Mouse (Mus musculus) kidney, embryonic 16.5 days (tissue): ENCODE measurements around the gene Rapgef4. TPM values are rescaled to one million over a fixed set of nuclear protein-coding genes. Genes with fewer than 3 reads are reported as not detected.

Source experiments
- ATAC-seq: fragments of 200-750 bp; cut with Nextera tagmentation; 2 replicates; pipeline ENCODE4 v1.8.0; 2017; ENCODE audit warnings: moderate TSS enrichment; ENCODE audit not compliant: low FRiP score, low TSS enrichment
- H3K27ac ChIP-seq: fragments of 300-500 bp; sonication (generic); 2 replicates; pipeline ENCODE4 v1.5.1; 2014; ENCODE audit warnings: low read length
- H3K27me3 ChIP-seq: fragments of 300-500 bp; sonication (generic); 2 replicates; pipeline ENCODE4 v1.6.1; 2014; ENCODE audit warnings: low read length, control low read depth, mixed read lengths; ENCODE audit not compliant: insufficient read depth
- H3K36me3 ChIP-seq: fragments of 300-500 bp; sonication (generic); 2 replicates; pipeline ENCODE4 v1.6.1; 2014; ENCODE audit warnings: low read length, control low read depth, mixed read lengths; ENCODE audit not compliant: insufficient read depth
- H3K4me1 ChIP-seq: fragments of 300-500 bp; sonication (generic); 2 replicates; pipeline ENCODE4 v1.6.1; 2014; ENCODE audit warnings: low read length, control low read depth, mixed read lengths; ENCODE audit not compliant: insufficient read depth
- H3K4me2 ChIP-seq: fragments of 300-500 bp; sonication (generic); replicated peaks from 2 replicates; pipeline ENCODE4 v1.6.1; 2014; ENCODE audit warnings: low read depth, low read length
- H3K4me3 ChIP-seq: fragments of 300-500 bp; sonication (generic); 2 replicates; pipeline ENCODE4 v1.5.1; 2014; ENCODE audit warnings: mild to moderate bottlenecking, low read length
- H3K9ac ChIP-seq: fragments of 300-500 bp; sonication (generic); replicated peaks from 2 replicates; pipeline ENCODE4 v1.6.1; 2014; ENCODE audit warnings: low read length
- H3K9me3 ChIP-seq: fragments of 300-500 bp; sonication (generic); 2 replicates; pipeline ENCODE4 v1.6.1; 2016; ENCODE audit warnings: low read length, control low read depth
- WGBS: fragments of 180-500 bp; shearing (Covaris S2); extraction: QIAGEN DNeasy Blood & Tissue Kit; methylation state at CpG from one replicate; pipeline ENCODE4 v1.1.7; 2014; 5-methylcytosine and 5-hydroxymethylcytosine counted together
- polyA plus RNA-seq: library from polyadenylated mRNA; unstranded; fragments of >200 nt; fragmentation: Nextera tagmentation; extraction: Ambion mirVana; gene quantifications from 2 replicates; pipeline ENCODE4 v1.2.1, GENCODE M21; 2015

Rapgef4 gene
- polyA plus RNA-seq, 1 experiment from 2014 or later, result 6.9 TPM

DNA sequence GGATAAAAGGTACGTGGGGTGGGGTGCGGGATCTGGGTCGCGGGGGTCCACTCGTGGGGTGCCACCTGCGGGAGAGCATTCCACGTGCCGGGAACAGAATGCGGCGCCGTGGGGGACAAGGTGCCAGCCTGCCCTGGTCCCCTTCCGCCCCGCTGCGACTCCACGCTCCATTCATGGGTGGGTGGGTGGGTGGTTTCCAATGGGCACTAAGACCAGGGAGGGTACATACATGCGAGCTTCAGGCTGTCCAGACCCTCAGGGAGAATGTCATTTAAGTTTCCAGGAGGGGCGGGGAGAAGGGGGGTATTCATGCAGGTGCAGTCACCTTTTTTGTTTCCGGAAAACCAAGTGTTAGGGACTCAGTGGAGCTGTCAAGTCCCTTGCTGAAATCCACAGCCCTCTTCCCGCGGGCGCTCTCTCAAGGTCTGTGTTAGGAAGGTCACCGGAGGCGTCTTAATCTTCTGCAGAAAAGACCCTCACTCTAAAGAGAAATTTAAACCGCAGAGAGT is 357 bp downstream of the Rapgef4 start:
- 0 out of 2 replicates have a peak, but pooled peaks have one; percentile 10 for ATAC-seq
- H3K4me1 ChIP-seq, result peaks cover 13% of the 10 kb centered on the region; the same call in 1 of the 2 replicates
- no peaks in the 10 kb centered on the region for H3K9me3 ChIP-seq
- peak overlapping the region; percentile 77 for H3K9ac ChIP-seq
- H3K4me2 ChIP-seq, result peak overlapping the region; percentile 100
- H3K36me3 ChIP-seq, result no peaks in the 10 kb centered on the region
- WGBS, result 10% methylated on average over 24 of the region's 24 CpGs
- H3K27ac ChIP-seq, result no peak overlapping the region
- H3K27me3 ChIP-seq, result peaks cover 10% of the 10 kb centered on the region; the same call in 1 of the 2 replicates
- peak overlapping the region; percentile 69 for H3K4me3 ChIP-seq

DNA sequence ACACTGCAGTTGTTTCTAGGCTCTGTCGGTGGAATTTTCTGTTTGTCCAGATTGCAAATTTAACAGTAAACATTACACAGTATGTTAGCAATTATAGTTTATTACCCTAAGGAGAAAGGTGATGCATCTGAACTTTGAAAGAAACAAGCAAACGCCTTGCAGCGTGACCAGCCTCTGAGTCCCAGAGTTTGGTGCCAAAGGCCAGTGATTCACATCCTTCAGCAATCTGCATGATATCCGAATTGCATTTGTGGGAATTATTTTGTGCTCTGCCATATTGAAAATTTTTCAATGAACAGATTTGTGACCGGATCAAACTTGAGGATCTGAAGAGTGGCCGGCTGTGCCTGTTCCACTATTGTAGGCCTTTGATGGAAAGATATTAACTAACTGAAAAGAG is 856 bp downstream of the Rapgef4 start:
- Histone ChIP-seq H3K27me3 (peaks cover 10% of the 10 kb centered on the region; the same call in 1 of the 2 replicates), H3K27ac (no peak overlapping the region), H3K4me1 (peaks cover 15% of the 10 kb centered on the region; the same call in 1 of the 2 replicates), H3K4me2 (peak overlapping the region; percentile 100), H3K9ac (no peak overlapping the region; the same call in 1 of the 2 replicates), H3K4me3 (peak overlapping the region; percentile 69), H3K36me3 (no peaks in the 10 kb centered on the region), H3K9me3 (no peaks in the 10 kb centered on the region)
- 57% methylated on average over 6 of the region's 6 CpGs for WGBS
- no peak for ATAC-seq

DNA sequence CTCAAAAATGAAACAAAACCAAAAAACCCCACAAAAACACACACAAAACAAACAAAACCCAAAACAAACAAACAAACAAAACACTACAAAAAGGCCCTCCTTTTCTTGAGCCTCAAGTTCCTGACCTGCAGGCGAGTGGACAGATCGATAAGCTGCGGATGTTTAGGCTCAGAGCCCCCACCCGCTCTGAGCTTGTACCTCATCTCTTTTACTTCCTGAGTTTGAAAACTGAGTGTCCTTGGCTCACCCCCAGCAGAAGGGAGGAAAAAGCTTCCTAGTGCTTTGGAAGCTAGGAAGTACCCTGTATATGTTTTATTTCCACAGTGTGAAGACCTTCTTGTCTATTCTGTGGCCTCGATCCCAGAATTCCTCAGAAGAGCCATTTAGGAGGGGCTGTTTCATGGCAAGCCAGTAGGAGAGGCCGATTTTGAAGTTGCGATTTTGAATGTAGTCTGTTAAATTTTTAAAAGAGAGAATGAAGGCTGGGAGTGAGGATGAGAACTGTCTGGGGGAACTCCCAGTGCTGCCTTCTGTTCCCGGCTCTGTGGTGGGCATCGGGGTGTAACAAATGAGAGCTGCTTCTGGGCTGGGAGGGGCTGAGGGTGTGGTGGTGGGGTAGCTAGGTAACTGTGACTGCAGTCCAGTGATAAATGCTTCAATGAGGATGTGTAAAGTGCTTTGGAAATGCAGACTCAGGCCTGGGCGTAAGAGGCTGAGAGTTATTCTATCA is 2.0 kb downstream of the Rapgef4 start:
- H3K4me3 ChIP-seq, result no peak overlapping the region
- 0 out of 2 replicates have a peak overlapping the region, but pooled peaks have one; percentile 13 for H3K4me2 ChIP-seq
- no peak overlapping the region for H3K27ac ChIP-seq
- peak; percentile 67; the same call in 1 of the 2 replicates for ATAC-seq
- H3K27me3 ChIP-seq, result peaks cover 10% of the 10 kb centered on the region; the same call in 1 of the 2 replicates
- no peaks in the 10 kb centered on the region for H3K9me3 ChIP-seq
- H3K4me1 ChIP-seq, result peaks cover 15% of the 10 kb centered on the region; the same call in 1 of the 2 replicates
- H3K9ac ChIP-seq, result no peak overlapping the region
- 59% methylated on average over 10 of the region's 10 CpGs for whole genome bisulfite sequencing
- H3K36me3 ChIP-seq, result no peaks in the 10 kb centered on the region

- H3K27me3 ChIP-seq, result peaks cover 10% of the 10 kb centered on the region; the same call in 1 of the 2 replicates
- H3K9me3 ChIP-seq, result no peaks in the 10 kb centered on the region
- peaks cover 19% of the 10 kb centered on the region; the same call in 1 of the 2 replicates for H3K4me1 ChIP-seq
- H3K9ac ChIP-seq, result no peak overlapping the region
- WGBS, result 56% methylated on average over 2 of the region's 2 CpGs
- H3K4me2 ChIP-seq, result no peak overlapping the region
- H3K27ac ChIP-seq, result no peak overlapping the region
- H3K4me3 ChIP-seq, result no peak overlapping the region
- no peaks in the 10 kb centered on the region for H3K36me3 ChIP-seq
- ATAC-seq, result no peak
These were observed 4.7 kb downstream of the Rapgef4 start for GRCm38 (mm10) chr2:71985730-71986129.

DNA sequence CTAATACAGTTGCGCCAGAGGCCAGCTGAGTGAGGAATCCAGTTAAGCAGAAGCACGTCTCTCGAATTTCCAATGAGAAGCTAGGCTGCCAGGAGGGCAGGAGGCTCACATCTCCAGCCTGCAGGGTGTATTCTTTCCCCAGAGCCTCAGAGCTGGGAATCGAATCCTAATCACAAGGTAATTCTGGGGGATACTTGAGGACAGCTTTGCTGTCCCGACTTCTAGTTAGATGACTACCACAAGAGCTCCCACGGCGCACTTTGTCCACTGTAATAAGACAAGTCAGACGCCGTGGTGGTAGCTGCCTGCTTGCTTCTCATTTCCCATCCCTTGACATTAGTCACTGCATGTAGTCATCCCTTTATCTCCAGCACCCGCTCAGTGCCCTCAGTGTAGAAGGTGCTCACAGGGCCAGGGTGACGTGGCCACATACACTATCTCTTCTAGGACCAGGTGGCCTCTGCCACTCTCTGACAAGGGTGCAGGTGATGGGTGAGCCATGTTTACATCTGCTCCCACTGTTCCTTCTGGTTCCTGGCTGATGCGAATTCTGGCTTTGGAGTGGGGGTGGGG is 5.3 kb downstream of the Rapgef4 start:
- WGBS, result 63% methylated on average over 12 of the region's 12 CpGs
- H3K36me3 ChIP-seq, result no peaks in the 10 kb centered on the region
- H3K4me3 ChIP-seq, result no peak overlapping the region
- H3K9me3 ChIP-seq, result no peaks in the 10 kb centered on the region
- peaks cover 19% of the 10 kb centered on the region; the same call in 1 of the 2 replicates for H3K4me1 ChIP-seq
- no peak; the same call in 1 of the 2 replicates for ATAC-seq
- H3K27me3 ChIP-seq, result peaks cover 10% of the 10 kb centered on the region; the same call in 1 of the 2 replicates
- H3K27ac ChIP-seq, result no peak overlapping the region
- no peak overlapping the region for H3K9ac ChIP-seq
- no peak overlapping the region for H3K4me2 ChIP-seq

DNA sequence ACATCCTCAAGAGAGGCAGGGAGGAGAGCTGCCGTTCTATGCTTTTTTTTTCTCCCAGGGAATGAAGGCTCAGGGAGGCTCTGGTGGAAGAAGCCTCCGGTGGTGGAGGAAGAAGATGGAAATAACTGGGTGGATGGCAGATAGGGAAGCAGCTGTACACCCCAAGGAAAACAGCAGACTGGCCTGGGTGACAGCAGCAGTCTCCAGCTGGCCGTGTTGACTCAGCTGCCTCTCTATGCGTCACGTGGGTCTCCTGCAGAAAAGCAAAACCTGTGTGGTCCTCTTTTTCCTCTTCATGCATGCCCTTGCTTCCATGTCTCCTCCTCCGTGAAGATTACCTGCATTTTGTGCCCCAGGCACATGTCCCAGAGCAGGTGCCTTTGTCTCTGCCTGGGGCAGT is 7.5 kb downstream of the Rapgef4 start:
- Histone ChIP-seq H3K4me3 (no peak overlapping the region), H3K9me3 (no peaks in the 10 kb centered on the region), H3K27me3 (0 out of 2 replicates have a peak, but pooled peaks cover 4% of the 10 kb centered on the region), H3K4me1 (peaks cover 9% of the 10 kb centered on the region; the same call in 1 of the 2 replicates), H3K27ac (no peak overlapping the region), H3K36me3 (no peaks in the 10 kb centered on the region), H3K4me2 (no peak overlapping the region), H3K9ac (peak overlapping the region; percentile 35; the same call in 1 of the 2 replicates)
- ATAC-seq, result no peak
- WGBS, result 34% methylated on average over 6 of the region's 6 CpGs

DNA sequence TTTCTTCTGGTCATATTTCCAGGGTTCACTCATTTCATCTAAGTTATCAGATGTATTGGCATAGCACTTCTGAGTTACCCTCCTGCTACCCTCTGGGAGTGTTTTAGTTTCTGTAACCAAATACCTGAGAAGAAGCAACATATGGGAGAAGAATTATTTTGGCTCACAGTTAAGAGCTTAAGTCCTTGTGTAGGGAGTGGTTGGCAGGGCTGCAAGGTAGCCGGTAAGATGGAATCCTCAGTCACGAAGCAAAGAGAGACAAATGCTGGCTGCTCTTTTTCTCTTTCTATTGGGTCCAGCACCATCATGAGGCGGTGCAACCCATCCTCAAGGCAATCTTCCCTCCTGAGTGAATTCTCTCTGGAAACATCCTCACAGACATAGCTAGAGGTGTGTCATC is 11.1 kb downstream of the Rapgef4 start:
- Histone ChIP-seq H3K9ac (no peak overlapping the region), H3K36me3 (no peaks in the 10 kb centered on the region), H3K4me1 (peaks cover 6% of the 10 kb centered on the region; the same call in 1 of the 2 replicates), H3K4me3 (no peak overlapping the region), H3K27ac (no peak overlapping the region), H3K4me2 (no peak overlapping the region), H3K9me3 (no peaks in the 10 kb centered on the region), H3K27me3 (no peaks in the 10 kb centered on the region)
- WGBS, result 93% methylated on average over 3 of the region's 3 CpGs
- ATAC-seq, result no peak

DNA sequence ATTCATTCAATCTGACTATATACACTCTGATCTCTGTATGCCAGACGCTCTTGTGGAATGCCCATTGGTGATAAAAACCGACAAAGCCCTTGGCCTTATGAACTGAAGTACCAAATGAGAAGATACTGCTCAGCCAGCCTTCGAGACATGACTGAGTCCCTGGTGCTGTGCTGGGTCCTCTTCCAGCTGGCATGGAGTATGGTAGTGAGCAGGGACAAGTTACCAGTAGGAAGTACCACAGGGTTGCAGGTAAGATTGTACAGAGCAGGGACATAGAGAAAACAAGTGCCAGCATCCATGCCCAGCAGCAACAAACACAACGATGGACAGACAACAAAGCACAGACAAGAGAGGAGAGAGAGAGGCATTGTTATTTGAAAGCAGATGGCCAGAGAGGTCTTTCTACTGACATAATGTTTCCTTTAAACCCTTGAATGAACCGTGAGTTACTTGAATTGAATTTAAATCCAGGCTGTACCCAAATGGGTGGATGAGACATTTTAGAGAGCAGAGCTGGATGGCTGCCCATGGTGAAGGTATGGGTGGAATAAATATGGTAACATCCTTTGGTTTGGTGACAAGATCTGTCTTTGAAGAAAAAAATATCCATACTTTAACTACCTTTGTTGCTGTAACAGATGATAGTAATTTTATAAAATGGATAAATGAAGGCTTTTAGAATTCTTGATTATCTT is 12.8 kb downstream of the Rapgef4 start:
- ATAC-seq, result no peak
- Histone ChIP-seq H3K9ac (no peak overlapping the region), H3K4me1 (no peaks in the 10 kb centered on the region), H3K4me2 (no peak overlapping the region), H3K36me3 (no peaks in the 10 kb centered on the region), H3K9me3 (no peaks in the 10 kb centered on the region), H3K27me3 (no peaks in the 10 kb centered on the region), H3K27ac (no peak overlapping the region), H3K4me3 (no peak overlapping the region)
- 83% methylated on average over 5 of the region's 5 CpGs for WGBS

- Histone ChIP-seq H3K4me2 (no peak overlapping the region), H3K27ac (no peak overlapping the region), H3K36me3 (no peaks in the 10 kb centered on the region), H3K4me3 (no peak overlapping the region), H3K9me3 (no peaks in the 10 kb centered on the region), H3K27me3 (no peaks in the 10 kb centered on the region), H3K4me1 (no peaks in the 10 kb centered on the region), H3K9ac (no peak overlapping the region)
- no peak for ATAC-seq
- WGBS, result 93% methylated on average over 2 of the region's 2 CpGs
These were observed 17.5 kb downstream of the Rapgef4 start for GRCm38 (mm10) chr2:71998531-71998930.
